Mouse (Mus musculus) heart, postnatal 0 days (tissue): ENCODE results near the gene Gm10271. TPM values are rescaled to one million over a fixed set of nuclear protein-coding genes. Genes with fewer than 3 reads are reported as not detected.

Source experiments
- ATAC-seq: fragments of 200-750 bp; cut with Nextera tagmentation; 2 replicates; pipeline ENCODE4 v1.8.0; 2017; ENCODE audit warnings: low read depth, moderate number of reproducible peaks, moderate library complexity; ENCODE audit not compliant: insufficient read depth
- DNase-seq: peaks from one replicate; pipeline ENCODE4 v3.0.0-alpha.2; 2016; ENCODE audit warnings: low spot score
- H3K27ac ChIP-seq: fragments of 300-500 bp; sonication (generic); 2 replicates; pipeline ENCODE4 v1.5.1; 2014; ENCODE audit warnings: low read depth, mild to moderate bottlenecking
- H3K27me3 ChIP-seq: fragments of 300-500 bp; sonication (generic); 2 replicates; pipeline ENCODE4 v1.6.1; 2014; ENCODE audit warnings: low read length, mixed read lengths; ENCODE audit not compliant: control insufficient read depth, insufficient read depth
- H3K36me3 ChIP-seq: fragments of 300-500 bp; sonication (generic); replicated peaks from 2 replicates; pipeline ENCODE4 v1.6.1; 2014; ENCODE audit warnings: low read length, mixed read lengths; ENCODE audit not compliant: control insufficient read depth, insufficient read depth
- H3K4me1 ChIP-seq: fragments of 300-500 bp; sonication (generic); 2 replicates; pipeline ENCODE4 v1.6.1; 2014; ENCODE audit warnings: antibody characterized with exemption; ENCODE audit not compliant: control insufficient read depth, insufficient read depth
- H3K4me2 ChIP-seq: fragments of 300-500 bp; sonication (generic); 2 replicates; pipeline ENCODE4 v1.6.1; 2014; ENCODE audit warnings: low read depth, mild to moderate bottlenecking, low read length, moderate library complexity
- H3K4me3 ChIP-seq: fragments of 300-500 bp; sonication (generic); 2 replicates; pipeline ENCODE4 v1.5.1; 2014; ENCODE audit warnings: low read depth, low read length
- H3K9ac ChIP-seq: fragments of 300-500 bp; sonication (generic); replicated peaks from 2 replicates; pipeline ENCODE4 v1.6.1; 2014; ENCODE audit warnings: low read depth, low read length, mixed read lengths
- H3K9me3 ChIP-seq: fragments of 300-500 bp; sonication (generic); replicated peaks from 2 replicates; pipeline ENCODE4 v1.6.1; 2016; ENCODE audit warnings: low read length; ENCODE audit not compliant: control insufficient read depth
- CTCF ChIP-seq: IDR thresholded peaks from 2 replicates; pipeline ENCODE4 v1.5.1; 2016; ENCODE audit warnings: antibody characterized with exemption, control low read depth, low read depth
- EP300 ChIP-seq: IDR thresholded peaks from 2 replicates; pipeline ENCODE4 v1.6.1; 2016; ENCODE audit warnings: antibody characterized with exemption, low read depth
- WGBS: fragments of 180-500 bp; shearing (Covaris S2); extraction: QIAGEN DNeasy Blood & Tissue Kit; methylation state at CpG from one replicate; pipeline ENCODE4 v1.1.7; 2014; 5-methylcytosine and 5-hydroxymethylcytosine counted together
- polyA plus RNA-seq: library from polyadenylated mRNA; unstranded; fragments of >200 nt; fragmentation: Nextera tagmentation; extraction: Ambion mirVana; gene quantifications from 2 replicates; pipeline ENCODE4 v1.2.1, GENCODE M21; 2015
- total RNA-seq: library from RNA; depleted of rRNA; stranded (reverse); fragments of >200 nt; gene quantifications from 2 replicates; pipeline ENCODE4 v1.2.3, GENCODE M21; 2014; ENCODE audit warnings: low replicate concordance

Gene Gm10271
- total and polyA plus RNA-seq, 2 experiments from 2014 or later: not detected

DNA sequence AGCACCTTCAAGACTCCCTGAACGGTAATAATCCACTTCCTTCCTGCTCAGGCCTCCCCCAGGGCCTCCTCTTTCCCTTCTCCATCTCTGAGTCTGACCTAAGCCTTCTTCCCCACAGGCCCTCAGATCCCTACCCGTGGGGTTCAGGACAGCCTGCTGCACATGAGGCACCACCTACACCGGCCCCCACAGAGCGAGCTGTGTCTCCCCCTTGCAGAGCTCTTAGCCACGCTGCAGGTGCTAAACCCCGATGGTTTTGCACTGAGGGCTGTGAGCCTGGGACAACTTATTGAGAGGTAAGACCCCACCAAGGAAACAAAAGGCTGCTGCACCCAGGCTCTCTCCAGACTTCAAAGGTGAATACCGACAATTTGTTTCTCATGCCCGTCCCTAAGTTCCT lies 55.8 kb downstream of the Gm10271 start:
- 76% methylated on average over 8 of the region's 8 CpGs for WGBS
- no peak overlapping the region for H3K4me3 ChIP-seq
- peaks cover 70% of the 10 kb centered on the region for H3K36me3 ChIP-seq
- ATAC-seq (no peak), DNase-seq (no peak)
- no peak overlapping the region for H3K27ac ChIP-seq
- no peak for TF ChIP-seq CTCF
- TF ChIP-seq EP300: no peak
- H3K27me3 ChIP-seq: no peaks in the 10 kb centered on the region
- no peak overlapping the region for H3K9ac ChIP-seq
- H3K9me3 ChIP-seq: no peaks in the 10 kb centered on the region
- H3K4me1 ChIP-seq: no peaks in the 10 kb centered on the region
- H3K4me2 ChIP-seq: no peak overlapping the region

DNA sequence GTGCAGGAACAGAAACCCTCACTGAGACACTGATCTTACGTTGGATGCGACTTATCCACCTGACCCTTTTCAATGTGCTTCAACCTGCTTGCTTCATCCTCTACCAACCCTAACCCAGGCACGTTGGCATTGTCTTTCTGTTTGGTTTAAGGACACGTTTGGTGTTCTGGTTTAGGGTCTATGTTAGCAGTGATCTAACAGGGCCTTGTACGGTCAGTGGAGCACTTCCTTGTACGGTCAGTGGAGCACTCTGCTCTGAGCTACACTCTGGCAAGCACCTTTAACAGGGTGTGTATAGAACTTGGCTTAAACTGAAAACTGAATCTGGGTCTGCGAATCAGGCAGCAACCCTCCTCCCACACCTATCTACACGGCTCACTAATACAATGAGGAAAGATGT lies 57.1 kb downstream of the Gm10271 start:
- TF ChIP-seq CTCF: no peak
- no peak for TF ChIP-seq EP300
- H3K4me2 ChIP-seq: no peak overlapping the region
- no peaks in the 10 kb centered on the region for H3K9me3 ChIP-seq
- no peak for ATAC-seq
- DNase-seq: no peak
- no peak overlapping the region for H3K9ac ChIP-seq
- H3K4me3 ChIP-seq: no peak overlapping the region
- WGBS: 90% methylated on average over 8 of the region's 8 CpGs
- H3K27me3 ChIP-seq: no peaks in the 10 kb centered on the region
- H3K4me1 ChIP-seq: no peaks in the 10 kb centered on the region
- peak overlapping the region; percentile 76 for H3K27ac ChIP-seq
- H3K36me3 ChIP-seq: peaks cover 78% of the 10 kb centered on the region

DNA sequence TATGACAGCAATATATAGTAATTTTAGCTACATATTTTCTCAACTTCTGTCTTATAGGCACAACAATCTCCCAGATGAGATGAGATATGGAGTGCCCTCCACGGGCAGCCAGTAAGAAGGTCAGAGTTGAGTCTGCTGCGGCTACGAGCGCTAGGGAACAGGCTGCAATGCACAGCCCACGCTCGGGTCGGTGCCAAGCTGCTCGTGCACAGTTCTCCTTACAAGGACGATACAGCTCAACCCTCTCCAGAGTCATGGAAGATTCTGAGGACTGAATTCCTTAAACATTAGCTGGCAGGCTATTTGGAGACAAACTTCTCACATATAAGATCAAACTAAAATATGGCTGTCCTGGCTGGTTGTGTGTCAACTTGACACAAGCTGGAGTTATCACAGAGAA lies 57.8 kb downstream of the Gm10271 start:
- H3K36me3 ChIP-seq: peaks cover 83% of the 10 kb centered on the region
- H3K9ac ChIP-seq: no peak overlapping the region
- no peak overlapping the region for H3K4me3 ChIP-seq
- DNase-seq: peak; percentile 78
- H3K27me3 ChIP-seq: no peaks in the 10 kb centered on the region
- no peaks in the 10 kb centered on the region for H3K4me1 ChIP-seq
- ATAC-seq: peak; percentile 93
- 37% methylated on average over 9 of the region's 9 CpGs for WGBS
- no peak overlapping the region for H3K4me2 ChIP-seq
- H3K9me3 ChIP-seq: no peaks in the 10 kb centered on the region
- TF ChIP-seq CTCF (no peak), EP300 (no peak)
- H3K27ac ChIP-seq: peak overlapping the region; percentile 76

DNA sequence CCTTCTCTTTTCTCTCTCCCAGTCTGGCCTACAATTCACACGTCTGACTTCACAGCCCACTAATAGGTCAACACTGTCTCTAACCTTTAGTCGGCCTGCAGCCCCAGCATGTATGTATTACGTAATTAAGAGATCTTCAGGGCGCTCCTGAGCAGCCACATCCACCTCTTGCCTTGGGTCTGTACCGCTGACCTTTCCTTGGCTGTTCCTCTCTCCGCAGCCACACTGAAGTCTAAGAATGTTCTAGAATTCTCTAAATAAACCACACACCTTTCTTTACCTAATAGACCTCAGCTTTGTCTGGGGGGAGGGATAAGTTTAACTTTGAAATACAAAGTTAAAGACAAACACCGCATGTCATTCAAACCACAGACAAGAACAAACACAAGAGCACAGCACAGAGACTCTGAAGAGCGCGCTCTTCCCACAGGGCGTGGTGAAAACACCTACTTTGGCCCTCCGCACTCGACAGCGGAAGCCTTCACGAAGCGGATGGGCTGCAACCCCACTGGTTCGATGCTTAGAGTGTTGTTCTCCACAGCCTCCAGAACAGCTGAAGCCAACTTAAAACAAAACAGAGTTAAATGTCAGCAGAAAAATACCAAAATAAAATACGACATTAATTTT lies 58.6 kb downstream of the Gm10271 start:
- ATAC-seq (no peak), DNase-seq (no peak)
- no peak overlapping the region for H3K4me3 ChIP-seq
- no peak overlapping the region for H3K4me2 ChIP-seq
- 0 out of 2 replicates have a peak overlapping the region, but pooled peaks have one; percentile 76 for H3K27ac ChIP-seq
- no peaks in the 10 kb centered on the region for H3K27me3 ChIP-seq
- no peaks in the 10 kb centered on the region for H3K4me1 ChIP-seq
- peaks cover 85% of the 10 kb centered on the region for H3K36me3 ChIP-seq
- 90% methylated on average over 17 of the region's 17 CpGs for WGBS
- H3K9ac ChIP-seq: no peak overlapping the region
- TF ChIP-seq EP300 (no peak), CTCF (no peak)
- H3K9me3 ChIP-seq: no peaks in the 10 kb centered on the region

DNA sequence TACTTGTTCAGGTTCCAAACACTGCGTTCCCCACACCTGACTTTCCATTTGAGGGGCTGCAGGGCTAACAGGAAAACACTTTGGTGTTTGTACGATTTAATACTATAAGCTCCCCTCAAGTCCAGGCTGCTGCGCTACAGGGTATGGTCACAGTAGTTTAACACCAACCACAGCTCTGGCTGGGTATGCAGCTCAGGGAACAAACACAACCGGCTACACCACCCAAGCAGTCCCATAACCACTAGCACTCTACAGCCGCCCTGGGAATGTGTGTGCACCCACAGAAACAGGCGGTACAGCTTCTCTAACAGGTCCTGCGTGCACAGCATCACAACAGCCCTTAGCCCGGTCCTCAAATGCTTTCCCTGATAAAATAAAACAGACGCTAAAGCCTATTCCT lies 59.6 kb downstream of the Gm10271 start:
- DNase-seq: no peak
- Histone ChIP-seq H3K4me1 (no peaks in the 10 kb centered on the region), H3K9ac (no peak overlapping the region), H3K27me3 (no peaks in the 10 kb centered on the region), H3K9me3 (no peaks in the 10 kb centered on the region), H3K4me3 (no peak overlapping the region), H3K4me2 (no peak overlapping the region), H3K27ac (no peak overlapping the region), H3K36me3 (peaks cover 86% of the 10 kb centered on the region)
- TF ChIP-seq EP300 (no peak), CTCF (no peak)
- 92% methylated on average over 9 of the region's 9 CpGs for WGBS
- no peak for ATAC-seq
